Mouse (Mus musculus) G1E (cell line): ENCODE data around the gene Akt3. TPM values are rescaled to one million over a fixed set of nuclear protein-coding genes. Genes with fewer than 3 reads are reported as not detected.

Source experiments
- ATAC-seq: 2 replicates; pipeline ENCODE4 v1.8.0; 2016; ENCODE audit warnings: mild to moderate bottlenecking; ENCODE audit not compliant: insufficient number of reproducible peaks, poor library complexity, low FRiP score, severe bottlenecking; ENCODE audit errors: extremely low read depth
- DNase-seq: peaks from one replicate; pipeline ENCODE4 v3.0.0; 2012; ENCODE audit warnings: low spot score
- H3K27me3 ChIP-seq: 2 replicates; pipeline ENCODE4 v1.6.1; 2012; ENCODE audit warnings: mild to moderate bottlenecking, low read length, inconsistent platforms; ENCODE audit not compliant: insufficient read depth
- H3K36me3 ChIP-seq: replicated peaks from 2 replicates; pipeline ENCODE3; 2012; ENCODE audit warnings: mild to moderate bottlenecking, inconsistent platforms
- H3K4me1 ChIP-seq: 2 replicates; pipeline ENCODE4 v1.6.1; 2012; ENCODE audit warnings: low read depth, low read length, inconsistent platforms, mixed read lengths; ENCODE audit not compliant: insufficient read depth
- H3K4me3 ChIP-seq: 2 replicates; pipeline ENCODE4 v1.5.1; 2012; ENCODE audit warnings: low read depth, mild to moderate bottlenecking, inconsistent platforms, low read length, moderate library complexity, mixed read lengths
- H3K9me3 ChIP-seq: replicated peaks from 2 replicates; pipeline ENCODE4 v1.6.1; 2012; ENCODE audit warnings: inconsistent platforms
- CTCF ChIP-seq: IDR thresholded peaks from 2 replicates; pipeline ENCODE4 v1.5.1; 2012; ENCODE audit warnings: low read depth, low read length, inconsistent platforms, mixed read lengths
- GATA1 ChIP-seq: IDR thresholded peaks from 2 replicates; pipeline ENCODE4 v1.6.1; 2012; ENCODE audit warnings: borderline replicate concordance, low read length, inconsistent platforms, mixed read lengths
- GATA2 ChIP-seq: IDR thresholded peaks from 2 replicates; pipeline ENCODE4 v1.6.1; 2012; ENCODE audit warnings: low read depth, low read length, inconsistent platforms, borderline replicate concordance
- POLR2AphosphoS5 ChIP-seq: IDR thresholded peaks from 2 replicates; pipeline ENCODE4 v1.6.1; 2012; ENCODE audit warnings: low read depth, low read length, inconsistent platforms; ENCODE audit not compliant: insufficient replicate concordance
- TAL1 ChIP-seq: conservative IDR thresholded peaks from 2 replicates; pipeline ENCODE4 v1.6.1; 2012; ENCODE audit warnings: low read depth, low read length, inconsistent platforms, mixed read lengths
- polyA plus RNA-seq: library from polyadenylated mRNA; stranded (reverse); fragments of >175 nt; gene quantifications from 2 replicates; pipeline ENCODE4 v1.2.3, GENCODE M21; 2012
- total RNA-seq, 2 experiments: library from RNA; stranded (forward) in 1 of 2; stranded (reverse) in 1 of 2; fragments of 200-1000 nt in 1 of 2; fragments of >200 nt in 1 of 2; fragmentation: Nextera tagmentation in 1 of 2; gene quantifications; 2 replicates each; pipeline ENCODE4 v1.2.3; 2014 to 2017

Gene Akt3
- total and polyA plus RNA-seq, 3 experiments: 0.05 TPM; not detected in 2

GRCm38 (mm10) chr1:177022751-177023150 is 235.3 kb downstream of the Akt3 start:
- Histone ChIP-seq H3K9me3 (no peaks in the 10 kb centered on the region), H3K4me1 (no peaks in the 10 kb centered on the region), H3K4me3 (no peak overlapping the region), H3K36me3 (peaks cover 6% of the 10 kb centered on the region), H3K27me3 (no peaks in the 10 kb centered on the region; the same call in 1 of the 2 replicates)
- ATAC-seq: no peak
- no peak for TF ChIP-seq GATA2
- TF ChIP-seq CTCF: no peak
- TF ChIP-seq GATA1: no peak
- TF ChIP-seq POLR2AphosphoS5: no peak
- no peak for DNase-seq

GRCm38 (mm10) chr1:177019668-177020067 is 238.3 kb downstream of the Akt3 start:
- Histone ChIP-seq H3K27me3 (no peaks in the 10 kb centered on the region; the same call in 1 of the 2 replicates), H3K4me1 (no peaks in the 10 kb centered on the region), H3K36me3 (peaks cover 6% of the 10 kb centered on the region), H3K4me3 (no peak overlapping the region), H3K9me3 (no peaks in the 10 kb centered on the region)
- TF ChIP-seq TAL1 (no peak), GATA2 (no peak), GATA1 (no peak), POLR2AphosphoS5 (no peak), CTCF (no peak)
- ATAC-seq (no peak), DNase-seq (no peak)

DNA sequence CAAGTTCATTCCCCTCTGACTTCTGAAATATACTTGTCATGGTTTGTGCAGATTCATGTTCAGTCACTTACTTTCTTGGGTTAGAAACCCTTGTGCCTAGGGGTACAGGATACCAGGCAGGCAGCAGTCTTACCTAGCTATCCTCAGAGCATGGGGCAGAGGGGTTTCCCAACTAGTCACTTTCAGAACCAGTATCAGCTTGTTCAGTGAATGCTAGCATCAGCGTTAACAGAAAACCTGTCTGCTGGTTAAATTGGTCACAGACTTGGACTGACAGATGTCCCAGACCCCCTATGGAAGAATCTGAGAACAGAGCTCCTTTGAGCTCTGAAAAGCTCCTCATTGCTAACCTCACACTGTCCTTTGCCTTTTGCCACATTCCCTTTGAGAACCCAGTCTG is 239.3 kb downstream of the Akt3 start:
- Histone ChIP-seq H3K9me3 (no peaks in the 10 kb centered on the region), H3K4me1 (no peaks in the 10 kb centered on the region), H3K4me3 (no peak overlapping the region), H3K27me3 (no peaks in the 10 kb centered on the region; the same call in 1 of the 2 replicates), H3K36me3 (peaks cover 6% of the 10 kb centered on the region)
- ATAC-seq: no peak
- no peak for DNase-seq
- TF ChIP-seq GATA2: no peak
- TF ChIP-seq TAL1: no peak
- TF ChIP-seq CTCF: no peak
- TF ChIP-seq POLR2AphosphoS5: no peak
- TF ChIP-seq GATA1: no peak

DNA sequence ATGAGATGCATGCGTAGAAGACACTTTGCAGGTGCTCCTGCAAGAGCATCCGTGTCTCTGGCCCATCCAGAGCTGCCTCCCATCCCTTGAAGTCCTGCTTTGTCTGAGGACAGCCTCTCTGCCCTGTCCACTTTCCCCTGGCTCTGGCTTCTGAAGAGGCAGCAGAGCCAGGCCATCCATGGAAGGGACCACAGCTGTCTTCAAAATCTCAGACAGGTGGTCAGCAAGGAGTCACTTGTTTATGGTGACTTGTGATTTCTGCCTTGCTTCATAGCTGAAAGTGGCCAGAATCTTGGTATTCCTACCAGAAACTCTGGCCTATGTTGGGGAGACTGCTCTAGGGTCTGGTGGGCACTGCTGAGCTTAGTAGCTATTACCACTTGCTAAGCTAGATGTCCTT is 241.3 kb downstream of the Akt3 start:
- ATAC-seq (no peak), DNase-seq (no peak)
- H3K4me1 ChIP-seq: no peaks in the 10 kb centered on the region
- H3K27me3 ChIP-seq: no peaks in the 10 kb centered on the region
- H3K4me3 ChIP-seq: no peak overlapping the region
- peaks cover 12% of the 10 kb centered on the region for H3K36me3 ChIP-seq
- TF ChIP-seq CTCF: no peak
- TF ChIP-seq GATA2: no peak
- TF ChIP-seq GATA1: no peak
- TF ChIP-seq TAL1: no peak
- TF ChIP-seq POLR2AphosphoS5: no peak
- H3K9me3 ChIP-seq: no peaks in the 10 kb centered on the region

- Histone ChIP-seq H3K4me3 (no peak overlapping the region), H3K4me1 (no peaks in the 10 kb centered on the region), H3K36me3 (peaks cover 12% of the 10 kb centered on the region), H3K9me3 (no peaks in the 10 kb centered on the region), H3K27me3 (no peaks in the 10 kb centered on the region)
- ATAC-seq (no peak), DNase-seq (no peak)
- TF ChIP-seq POLR2AphosphoS5 (no peak), GATA2 (no peak), GATA1 (no peak), CTCF (no peak), TAL1 (no peak)
Observed at GRCm38 (mm10) chr1:177015917-177016316, 242.1 kb downstream of the Akt3 start.

- ATAC-seq (no peak), DNase-seq (no peak)
- no peaks in the 10 kb centered on the region for H3K9me3 ChIP-seq
- no peak overlapping the region for H3K4me3 ChIP-seq
- H3K4me1 ChIP-seq: no peaks in the 10 kb centered on the region
- TF ChIP-seq GATA1 (no peak), TAL1 (no peak), GATA2 (no peak), POLR2AphosphoS5 (no peak)
- H3K36me3 ChIP-seq: peaks cover 12% of the 10 kb centered on the region
- H3K27me3 ChIP-seq: peaks cover 5% of the 10 kb centered on the region; the same call in 1 of the 2 replicates
Observed at GRCm38 (mm10) chr1:177014921-177015439, 243.0 kb downstream of the Akt3 start.
